Mouse (Mus musculus) C2C12 (cell line): ENCODE data around the gene 2810021J22Rik. TPM values are rescaled to one million over a fixed set of nuclear protein-coding genes. Genes with fewer than 3 reads are reported as not detected.

ENCODE experiments used
- H3K27me3 ChIP-seq: one replicate; pipeline ENCODE4 v1.6.1; 2011; ENCODE audit not compliant: control insufficient read depth, insufficient read depth, insufficient read length
- H3K36me3 ChIP-seq: one replicate; pipeline ENCODE4 v1.6.1; 2011; ENCODE audit not compliant: control insufficient read depth, insufficient read depth
- H3K4me3 ChIP-seq: one replicate; pipeline ENCODE4 v1.5.1; 2011; ENCODE audit warnings: mild to moderate bottlenecking, control low read depth; ENCODE audit not compliant: poor library complexity, insufficient read depth, severe bottlenecking
- H3K79me2 ChIP-seq: one replicate; pipeline ENCODE4 v1.6.1; 2011; ENCODE audit not compliant: control insufficient read depth, insufficient read depth
- H3K79me3 ChIP-seq: one replicate; pipeline ENCODE4 v1.6.1; 2011; ENCODE audit warnings: low read depth, control low read depth
- H3ac ChIP-seq: one replicate; pipeline ENCODE3; 2011; ENCODE audit warnings: low read depth; ENCODE audit not compliant: control insufficient read depth, insufficient read length
- CEBPB ChIP-seq: IDR thresholded peaks from one replicate; pipeline ENCODE4 v1.6.1; 2011; ENCODE audit warnings: low read depth, mild to moderate bottlenecking, control low read depth, moderate library complexity
- CTCF ChIP-seq: IDR thresholded peaks from one replicate; pipeline ENCODE4 v1.5.1; 2011; ENCODE audit not compliant: control insufficient read depth, insufficient read depth, insufficient read length
- FOSL1 ChIP-seq: IDR thresholded peaks from one replicate; pipeline ENCODE4 v1.8.0; 2011; ENCODE audit warnings: mild to moderate bottlenecking, low read length; ENCODE audit not compliant: poor library complexity, insufficient read depth, severe bottlenecking
- MAX ChIP-seq: IDR thresholded peaks from one replicate; pipeline ENCODE4 v1.6.1; 2011; ENCODE audit warnings: mild to moderate bottlenecking, control low read depth
- MYOD1 ChIP-seq: IDR thresholded peaks from one replicate; pipeline ENCODE4 v1.6.1; 2011; ENCODE audit warnings: low read depth; ENCODE audit not compliant: control insufficient read depth, insufficient read length
- MYOG ChIP-seq: IDR thresholded peaks from one replicate; pipeline ENCODE4 v1.6.1; 2011; ENCODE audit not compliant: control insufficient read depth, insufficient read length; ENCODE audit errors: extremely low read depth
- USF1 ChIP-seq: IDR thresholded peaks from one replicate; pipeline ENCODE4 v1.6.1; 2011; ENCODE audit warnings: low read depth, mild to moderate bottlenecking, control low read depth, moderate library complexity
- polyA plus RNA-seq: library from polyadenylated mRNA; unstranded; fragments of >200 nt; fragmentation: generic; extraction: Trizol; gene quantifications from one replicate; pipeline ENCODE4 v1.2.1, GENCODE M21; 2012; ENCODE audit warnings: missing spikeins

The 2810021J22Rik gene
- polyA plus RNA-seq, 1 experiment: 2.2 TPM

DNA sequence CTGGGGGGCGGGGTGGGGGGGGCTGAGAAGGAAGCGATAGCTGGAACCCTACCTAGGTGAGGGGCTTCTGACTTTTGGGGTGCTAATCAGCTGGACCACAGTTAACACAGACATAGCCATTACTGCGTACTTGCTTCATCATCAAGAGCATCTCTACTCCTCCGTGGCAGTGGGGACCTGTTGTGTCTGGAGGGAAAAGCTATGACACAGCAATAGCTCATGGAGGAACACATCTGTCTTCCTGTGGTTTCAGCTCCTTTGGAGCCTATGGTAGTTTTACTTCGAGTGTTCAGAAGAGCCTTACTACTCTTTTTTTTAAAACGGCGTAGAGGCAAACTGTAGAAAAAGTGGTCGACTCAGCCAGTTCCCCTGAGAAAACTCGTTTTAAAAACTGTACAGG is 19.4 kb upstream of the 2810021J22Rik start:
- Histone ChIP-seq H3K79me3 (no peaks in the 10 kb centered on the region), H3K4me3 (peak overlapping the region; percentile 46), H3ac (no peak overlapping the region), H3K27me3 (no peaks in the 10 kb centered on the region), H3K36me3 (peaks cover 18% of the 10 kb centered on the region), H3K79me2 (no peaks in the 10 kb centered on the region)
- TF ChIP-seq CTCF: no peak
- no peak for TF ChIP-seq MYOG
- no peak for TF ChIP-seq USF1
- TF ChIP-seq MYOD1: no peak

DNA sequence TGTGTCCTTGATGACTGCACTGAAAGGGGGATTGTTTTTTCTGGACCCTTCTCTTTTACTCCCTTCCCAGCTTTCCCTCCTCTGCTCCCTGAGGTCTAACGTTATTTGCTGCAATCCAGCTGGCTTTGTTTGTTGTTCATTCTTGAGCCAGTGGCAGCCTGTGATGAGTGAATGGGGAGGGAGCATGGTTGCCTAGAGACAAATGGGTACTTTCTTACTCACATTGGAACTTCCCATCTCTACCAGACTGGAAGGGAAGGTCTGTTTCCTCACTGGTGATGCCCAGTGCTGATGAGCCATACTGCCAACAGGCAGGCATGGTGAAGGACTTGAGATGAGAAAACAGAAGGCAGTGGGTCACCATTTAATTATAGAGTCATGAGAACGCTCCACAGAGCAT is 17.3 kb upstream of the 2810021J22Rik start:
- Histone ChIP-seq H3K79me3 (no peaks in the 10 kb centered on the region), H3K79me2 (no peaks in the 10 kb centered on the region), H3K27me3 (no peaks in the 10 kb centered on the region), H3K36me3 (peaks cover 22% of the 10 kb centered on the region), H3ac (no peak overlapping the region), H3K4me3 (no peak overlapping the region)
- TF ChIP-seq MYOD1: no peak
- no peak for TF ChIP-seq MYOG

DNA sequence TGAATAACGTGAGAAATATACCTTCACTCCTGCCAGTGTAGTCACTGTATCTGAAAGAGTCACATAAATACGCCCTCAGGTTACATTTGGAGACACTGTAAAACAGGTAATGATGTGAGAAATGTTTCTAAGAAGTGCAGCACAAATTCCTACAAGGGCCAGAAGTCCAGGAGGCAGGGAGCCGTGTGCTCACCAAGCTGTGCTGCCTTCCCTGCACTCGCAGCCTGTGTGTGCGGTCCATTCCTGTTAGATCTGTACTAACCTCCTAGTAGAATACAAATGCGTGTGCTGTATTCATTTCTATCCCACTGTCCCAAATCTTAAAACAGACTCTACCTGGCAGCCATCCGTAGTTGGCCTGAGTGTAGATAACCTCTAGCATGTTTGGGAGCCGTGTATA is 6.3 kb upstream of the 2810021J22Rik start:
- TF ChIP-seq CEBPB (no peak), MYOD1 (no peak), FOSL1 (no peak), MYOG (no peak), MAX (no peak), USF1 (no peak), CTCF (no peak)
- no peak overlapping the region for H3K4me3 ChIP-seq
- H3K36me3 ChIP-seq: peaks cover 46% of the 10 kb centered on the region
- H3K27me3 ChIP-seq: no peaks in the 10 kb centered on the region
- H3ac ChIP-seq: no peak overlapping the region
- no peaks in the 10 kb centered on the region for H3K79me3 ChIP-seq
- H3K79me2 ChIP-seq: no peaks in the 10 kb centered on the region

DNA sequence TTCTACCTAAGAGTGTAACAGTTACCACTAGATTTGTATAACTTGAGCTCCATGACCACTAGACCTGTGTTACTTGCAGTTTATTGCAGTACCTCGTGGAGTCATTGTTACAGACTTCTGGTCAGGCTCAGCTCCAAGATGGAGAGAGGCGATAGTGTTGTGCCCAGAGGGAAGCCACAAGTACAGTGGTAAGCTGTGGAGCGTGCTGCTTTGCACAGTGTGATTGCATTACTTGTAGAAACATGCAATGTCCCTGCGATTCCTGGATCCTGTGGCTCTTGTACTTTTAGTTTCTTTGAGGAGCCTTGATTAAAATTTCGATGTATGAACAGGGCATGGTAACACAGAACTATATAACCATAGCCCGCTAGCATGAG is 926 bp downstream of the 2810021J22Rik start:
- no peaks in the 10 kb centered on the region for H3K79me3 ChIP-seq
- no peak overlapping the region for H3ac ChIP-seq
- no peak for TF ChIP-seq CEBPB
- no peak for TF ChIP-seq MAX
- no peak for TF ChIP-seq MYOG
- no peak for TF ChIP-seq FOSL1
- no peak for TF ChIP-seq USF1
- TF ChIP-seq MYOD1: no peak
- no peak for TF ChIP-seq CTCF
- no peak overlapping the region for H3K4me3 ChIP-seq
- H3K36me3 ChIP-seq: no peaks in the 10 kb centered on the region
- H3K79me2 ChIP-seq: peaks cover 10% of the 10 kb centered on the region
- H3K27me3 ChIP-seq: no peaks in the 10 kb centered on the region

DNA sequence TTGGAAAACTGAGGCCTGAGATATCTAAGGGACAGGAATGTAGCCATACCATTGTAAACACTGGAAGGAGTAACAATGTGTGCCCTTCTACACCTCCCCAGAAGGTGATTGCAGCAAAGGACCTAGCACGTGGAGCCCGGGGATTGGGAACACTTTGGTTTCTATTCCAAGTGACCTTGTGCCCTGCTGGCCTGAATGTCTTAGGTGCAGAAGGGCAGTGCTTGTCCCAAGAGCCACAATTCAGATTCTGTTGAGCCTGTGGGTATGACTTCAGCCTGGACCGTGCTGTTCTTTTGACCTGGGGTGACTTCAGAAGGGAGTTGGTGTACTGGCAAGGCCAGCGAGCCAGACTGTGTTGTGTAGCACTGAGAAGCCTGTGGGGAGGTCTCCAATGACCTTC is 3.9 kb downstream of the 2810021J22Rik start:
- peaks cover 4% of the 10 kb centered on the region for H3K36me3 ChIP-seq
- TF ChIP-seq MYOD1 (no peak), FOSL1 (no peak), MAX (no peak), MYOG (no peak), CTCF (no peak), CEBPB (no peak), USF1 (no peak)
- H3ac ChIP-seq: no peak overlapping the region
- no peaks in the 10 kb centered on the region for H3K27me3 ChIP-seq
- no peak overlapping the region for H3K4me3 ChIP-seq
- no peaks in the 10 kb centered on the region for H3K79me3 ChIP-seq
- peaks cover 10% of the 10 kb centered on the region for H3K79me2 ChIP-seq

DNA sequence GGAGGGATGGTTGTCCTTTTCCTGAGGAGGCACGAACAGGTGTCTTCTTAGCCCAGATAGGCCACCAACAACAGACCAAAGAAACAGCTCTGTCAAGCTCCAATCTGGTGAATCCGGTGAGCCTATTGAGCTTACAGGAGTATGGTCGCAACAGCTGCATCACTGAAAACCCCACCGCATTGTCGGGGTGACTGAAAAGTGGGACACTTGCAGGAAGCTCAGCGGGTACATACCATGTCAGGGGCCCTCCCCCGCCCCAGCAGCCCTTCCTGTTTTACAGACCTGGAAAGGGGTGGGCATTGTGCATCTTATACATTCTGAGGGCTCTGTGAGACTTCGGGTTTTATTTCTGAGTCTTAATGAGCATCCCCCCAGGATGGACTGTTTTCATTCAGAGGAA is 16.7 kb downstream of the 2810021J22Rik start:
- Histone ChIP-seq H3K4me3 (no peak overlapping the region), H3ac (no peak overlapping the region), H3K36me3 (peaks cover 19% of the 10 kb centered on the region), H3K27me3 (no peaks in the 10 kb centered on the region), H3K79me3 (no peaks in the 10 kb centered on the region), H3K79me2 (no peaks in the 10 kb centered on the region)
- no peak for TF ChIP-seq CEBPB
- TF ChIP-seq USF1: no peak
- TF ChIP-seq MYOD1: no peak
- no peak for TF ChIP-seq CTCF
- TF ChIP-seq MYOG: no peak
- TF ChIP-seq MAX: no peak
- TF ChIP-seq FOSL1: no peak
